Mouse (Mus musculus) T-helper 1 cell (primary cell): ENCODE measurements around the gene Phb2.

ENCODE experiments used
- in situ Hi-C: fragments of 300-600 bp; cut with MboI, MseI; formaldehyde crosslinking; loops from one replicate; pipeline ENCODE4 v1.15.1; 2025; ENCODE audit warnings: high pct_unique_total_duplicates

Gene Phb2

DNA sequence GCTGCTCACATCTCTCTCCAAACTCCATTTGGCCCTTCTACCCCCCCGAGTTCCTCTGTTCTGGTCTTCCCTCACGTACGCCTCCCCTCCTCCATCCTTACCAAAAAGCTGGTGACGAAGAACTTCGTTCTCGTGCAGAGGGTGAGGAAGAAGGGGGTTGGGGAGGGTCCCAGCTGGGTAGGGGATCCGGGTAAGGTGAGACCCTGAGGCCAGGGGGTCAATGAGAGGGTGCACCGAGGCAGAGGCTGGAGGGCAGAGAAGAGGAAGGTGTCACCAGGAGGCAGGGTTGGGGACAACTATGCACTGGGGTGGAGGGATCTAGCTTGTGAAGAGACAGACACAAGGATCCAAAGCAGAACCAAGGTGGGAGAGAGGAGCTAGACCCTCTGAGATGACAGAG, 31.5 kb downstream of the Phb2 start:
- in situ Hi-C loops = no loop called here

DNA sequence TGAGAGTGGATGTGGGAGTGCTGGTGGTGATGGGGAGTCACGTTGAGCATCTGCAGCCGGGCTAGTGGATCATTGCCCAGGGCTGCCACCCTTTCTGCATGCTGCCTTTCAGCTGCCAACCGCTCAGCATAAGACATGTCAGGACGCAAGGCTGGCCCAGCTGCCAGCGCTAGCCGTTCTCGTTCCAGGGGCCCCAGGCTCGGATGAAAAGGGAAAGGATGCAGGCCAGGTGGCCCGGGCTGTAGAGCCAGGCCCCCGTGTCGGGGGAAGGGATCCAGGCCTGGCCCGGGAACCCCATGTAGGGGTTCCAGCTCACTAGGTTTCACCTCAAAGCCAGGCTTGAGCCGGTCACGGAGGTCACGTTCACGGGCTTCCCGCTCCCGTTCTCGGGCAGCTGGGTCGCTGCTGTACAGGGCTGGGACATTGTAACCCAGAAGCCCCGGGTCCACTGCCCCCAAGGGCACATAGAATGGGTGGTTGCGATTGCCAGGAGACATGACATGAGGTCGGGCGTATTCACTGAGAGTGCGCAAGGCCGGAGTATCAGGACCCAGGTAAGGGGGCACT, 32.7 kb downstream of the Phb2 start:
- in situ Hi-C loops = no loop called here

DNA sequence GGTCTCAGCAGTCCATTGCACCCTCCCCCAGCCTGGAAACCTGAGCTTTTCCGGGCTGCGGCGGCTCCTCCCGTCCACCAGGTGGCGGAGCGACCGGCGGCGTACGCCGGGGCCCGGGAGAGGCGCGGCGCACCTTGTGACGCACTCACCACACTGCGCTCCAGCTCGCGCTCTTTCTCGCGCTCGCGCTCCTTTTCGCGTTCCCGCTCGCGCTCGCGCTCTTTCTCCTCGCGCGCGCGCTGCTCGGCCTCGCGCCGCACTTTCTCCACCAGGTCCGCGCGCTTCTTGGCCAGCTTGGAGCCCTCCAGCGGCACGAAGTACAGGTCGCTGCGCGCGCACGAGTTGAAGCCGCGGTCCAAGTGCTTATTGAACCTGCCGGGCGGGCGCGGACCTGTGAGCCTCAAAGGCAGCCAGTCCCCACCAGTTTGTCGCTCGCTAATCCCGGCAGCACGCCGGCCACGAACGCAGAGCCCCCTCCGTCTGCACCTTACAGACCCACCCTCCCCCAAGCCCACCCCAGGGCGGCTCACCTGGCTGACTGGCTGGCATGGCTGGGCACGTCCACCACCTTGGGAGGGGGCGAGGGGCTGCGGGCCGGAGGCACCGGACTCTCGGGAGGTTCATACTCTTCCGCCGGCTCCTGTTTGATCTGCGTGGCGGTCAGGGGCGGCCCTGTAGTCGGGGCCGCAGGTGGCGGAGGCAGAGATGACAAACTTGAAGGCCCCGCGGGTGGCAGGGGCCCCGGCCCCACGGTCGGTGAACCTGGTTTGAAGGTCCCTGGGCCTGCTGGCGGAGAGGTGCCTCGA, 33.6 kb downstream of the Phb2 start:
- in situ Hi-C loops = no loop called here

DNA sequence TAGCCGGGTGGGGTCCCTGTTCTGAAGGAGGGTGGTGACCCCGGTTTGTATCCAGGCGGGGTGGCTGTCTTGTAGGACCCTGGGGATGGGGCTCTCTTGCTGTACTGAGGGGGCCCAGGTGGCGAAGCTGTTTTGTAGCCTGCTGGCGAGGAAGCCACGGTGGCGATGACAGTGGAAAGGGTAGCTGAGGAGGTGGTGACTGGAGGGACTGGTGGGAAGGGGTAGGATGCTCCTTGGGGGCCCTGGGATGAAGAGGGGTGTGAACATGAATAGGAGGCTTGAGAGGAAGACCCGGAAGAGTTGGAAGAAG, 34.1 kb downstream of the Phb2 start:
- in situ Hi-C loops = no loop called here

DNA sequence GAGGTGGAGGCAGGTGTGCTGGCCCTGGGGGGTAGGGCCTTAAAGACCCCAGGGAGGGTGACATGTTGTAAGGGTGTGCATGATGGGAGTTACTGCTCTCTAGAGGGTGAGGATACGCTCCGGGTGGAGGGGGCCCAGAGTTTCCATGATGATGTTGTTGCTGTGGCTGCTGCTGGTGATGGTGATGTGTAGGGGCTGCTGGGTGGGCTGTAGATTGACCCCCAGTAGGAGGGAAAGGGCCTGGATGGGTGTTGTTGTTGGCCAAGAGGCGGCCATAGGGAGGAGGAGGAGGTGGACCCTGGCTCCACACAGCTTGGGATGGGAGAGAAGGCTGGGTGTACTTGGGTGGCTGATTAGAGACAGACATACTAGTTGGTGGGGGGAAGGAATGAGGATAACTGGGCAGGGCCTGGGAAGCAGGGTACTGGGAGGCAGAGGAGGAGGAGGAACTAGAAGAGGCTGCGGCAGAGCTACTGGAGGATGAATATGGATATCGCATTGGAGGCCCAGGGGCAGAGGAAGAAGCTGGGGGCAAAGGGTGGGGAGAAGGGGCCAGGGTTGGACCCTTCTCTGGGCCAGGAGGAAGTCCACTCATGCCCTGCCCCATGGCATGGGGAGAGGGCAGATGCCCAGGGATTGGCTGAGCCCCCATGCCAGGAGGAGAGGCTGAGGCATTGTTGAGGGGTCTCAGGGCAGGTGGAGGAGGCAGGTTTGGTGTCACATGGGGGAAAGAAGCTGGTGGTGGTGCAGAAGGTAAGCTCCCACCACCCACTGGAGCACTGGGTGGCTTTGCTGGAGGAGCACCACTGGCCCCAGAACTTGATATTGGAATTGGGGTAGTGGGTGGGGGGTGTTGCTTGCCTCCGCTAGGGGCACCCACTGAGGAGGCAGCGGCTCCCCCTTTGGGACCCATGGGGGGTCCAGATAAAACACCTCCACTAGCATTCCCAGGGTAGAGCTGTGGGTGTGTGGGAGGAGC, 34.8 kb downstream of the Phb2 start:
- in situ Hi-C loops = no loop called here

DNA sequence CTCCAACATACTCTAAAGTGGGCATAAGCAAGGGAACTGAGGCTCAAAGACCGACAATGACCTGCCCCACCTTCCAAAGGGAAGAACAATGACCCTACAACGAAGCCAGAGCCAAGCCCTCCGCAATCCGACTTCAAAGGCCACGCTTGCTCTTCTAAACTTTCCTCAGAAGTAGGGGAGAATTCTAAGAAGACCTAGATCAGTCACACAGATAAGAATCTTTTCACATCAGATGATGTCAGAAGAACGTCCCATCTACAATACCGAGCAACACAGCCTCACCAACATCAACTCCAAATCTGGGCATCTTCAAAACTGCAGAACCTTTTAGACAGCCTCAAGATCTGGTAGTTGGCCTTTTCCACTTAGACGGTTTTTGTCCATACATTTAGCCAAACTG, 38.3 kb downstream of the Phb2 start:
- in situ Hi-C loops = no loop called here

DNA sequence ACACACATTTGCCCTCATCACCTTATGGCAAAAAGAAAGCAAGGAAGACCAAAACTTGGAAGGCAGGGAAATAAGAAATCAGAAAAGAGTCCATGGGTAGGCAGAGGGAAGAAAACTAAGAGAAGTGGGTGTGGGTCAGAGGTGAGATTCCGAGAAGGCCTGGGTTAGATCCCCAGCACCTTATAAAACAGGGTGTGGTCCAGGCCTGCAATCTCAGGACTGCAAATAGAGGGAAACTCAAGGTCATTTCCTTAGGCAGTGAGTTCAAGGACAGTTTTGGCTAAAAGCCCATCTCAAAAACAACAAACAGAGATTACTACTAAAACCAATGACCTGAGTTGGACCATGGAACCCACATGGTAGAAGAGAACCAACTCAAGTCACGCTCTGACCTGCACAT, 41.7 kb downstream of the Phb2 start:
- in situ Hi-C loops = no loop called here

DNA sequence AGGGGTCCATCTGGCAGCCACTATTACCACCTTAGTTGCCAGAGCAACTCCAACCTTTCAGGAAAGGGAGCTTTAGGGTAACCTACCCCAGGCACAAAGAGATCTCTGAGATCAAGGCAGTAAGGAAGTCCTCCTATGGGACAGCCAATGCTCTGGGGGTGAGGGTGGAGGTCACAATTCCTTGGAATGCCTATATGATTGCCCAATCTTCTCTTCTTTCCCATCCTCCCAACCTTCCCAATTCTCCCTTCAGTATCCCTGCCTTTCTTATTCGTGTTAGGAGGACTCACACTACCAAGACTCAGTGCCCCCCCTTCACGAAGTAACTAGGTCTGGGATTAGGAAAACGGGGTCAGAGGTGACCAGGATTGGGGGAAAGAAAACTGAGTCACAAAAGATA, 43.2 kb downstream of the Phb2 start:
- in situ Hi-C loops = no loop called here

DNA sequence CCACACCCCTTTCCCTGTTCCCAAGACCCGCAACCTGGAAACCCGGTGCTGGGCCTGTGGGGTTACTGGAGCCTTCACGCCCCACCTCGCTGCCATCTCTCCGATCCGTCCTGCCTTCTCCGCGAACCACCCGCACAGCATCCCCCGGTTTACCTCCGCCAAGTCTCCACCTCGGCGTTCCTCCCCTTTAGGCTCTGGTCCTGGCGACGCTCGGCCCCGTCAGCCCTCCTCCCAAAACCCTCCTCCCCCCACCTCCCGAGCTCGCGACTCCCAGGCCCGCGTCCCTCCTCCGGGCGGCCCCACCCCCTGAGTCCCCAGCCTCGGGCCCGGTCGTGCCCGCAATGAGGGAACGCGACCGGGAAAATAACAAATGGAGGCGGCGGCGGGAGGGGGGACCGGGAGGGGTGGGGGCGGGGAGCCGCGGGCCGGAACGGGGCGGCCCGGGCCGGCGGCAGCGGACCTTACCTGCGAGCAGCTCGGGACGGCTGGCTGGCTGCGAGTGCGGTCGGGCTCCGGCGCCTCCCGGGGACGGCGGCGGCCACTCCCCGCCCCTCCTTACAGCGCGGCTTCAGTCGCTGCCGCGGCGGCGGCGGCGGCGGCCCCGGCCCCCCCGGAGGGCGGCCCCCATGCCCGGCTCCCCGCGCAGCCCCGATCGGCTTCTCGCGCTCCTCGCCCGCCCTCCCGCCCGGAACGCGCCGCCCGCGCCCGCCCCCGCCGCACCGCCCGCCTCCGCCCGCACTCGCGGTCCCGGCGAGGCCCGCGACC, 43.9 kb downstream of the Phb2 start, which contains the start of the genes Gm45234 and Atn1:
Gm45234 (minus strand) TSS at position 191 of the 765 bp plus-strand sequence.
Atn1 (minus strand) TSS at position 694 of the 765 bp plus-strand sequence.
- in situ Hi-C loops = no loop called here

DNA sequence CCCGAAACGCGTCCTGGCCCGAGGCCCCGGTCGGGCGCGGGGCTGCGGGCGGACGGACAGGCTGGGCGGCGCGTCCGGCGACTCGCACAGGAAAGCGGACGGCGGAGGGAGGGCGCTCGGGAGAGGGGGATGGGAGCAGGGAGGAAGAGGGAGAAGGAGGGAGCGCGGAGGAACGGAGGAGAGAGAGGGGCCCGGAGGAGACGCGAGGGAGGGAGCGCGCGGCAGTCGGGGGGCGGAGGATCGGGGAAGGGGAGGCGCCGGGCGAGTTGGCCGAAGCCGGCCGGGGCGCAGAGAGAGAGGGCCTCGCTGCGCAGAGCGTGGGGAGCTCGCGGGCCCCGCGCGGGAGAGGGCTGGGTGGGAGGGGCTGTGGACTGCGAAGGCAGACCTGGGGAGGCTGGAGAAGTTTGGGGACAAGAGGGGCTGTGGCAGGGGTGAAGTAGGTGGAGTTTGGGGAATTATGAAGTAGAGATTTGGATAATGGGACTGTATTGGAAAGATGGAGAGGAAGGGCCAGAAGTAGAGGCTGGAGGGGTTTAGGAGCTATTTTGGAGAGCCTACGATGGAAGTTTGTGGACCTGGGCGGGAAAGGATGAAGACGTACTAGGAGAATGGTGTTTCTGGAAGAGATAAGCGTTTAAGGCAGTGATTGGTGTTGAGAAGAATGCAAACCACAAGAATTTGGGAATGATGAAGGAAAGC, 44.7 kb downstream of the Phb2 start:
- in situ Hi-C loops = no loop called here

DNA sequence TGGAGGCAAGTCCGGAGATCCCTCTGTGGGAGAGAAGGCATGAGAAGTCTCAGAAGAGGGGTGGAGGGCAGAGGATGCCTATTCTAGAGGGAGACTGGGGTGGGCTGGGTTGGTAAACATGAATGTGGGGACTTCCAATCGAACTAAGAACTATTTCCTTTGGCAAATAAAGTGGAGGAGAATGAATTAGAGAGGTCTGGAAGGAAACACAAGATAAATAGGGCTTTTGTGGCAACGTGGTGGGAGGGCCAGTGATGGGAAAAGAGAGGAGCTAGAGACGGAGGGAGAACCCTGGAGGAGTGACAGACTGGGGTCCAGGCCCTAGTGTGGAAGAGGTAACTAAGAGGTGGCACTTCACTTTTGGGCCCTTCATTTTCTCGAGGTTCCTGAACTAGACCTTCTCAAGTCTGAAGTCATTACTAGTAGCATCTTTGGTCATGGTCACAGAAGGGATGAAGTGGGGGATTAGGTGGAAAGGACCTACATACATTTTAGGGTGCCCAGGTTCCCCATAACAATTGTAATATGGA, 45.3 kb downstream of the Phb2 start:
- in situ Hi-C loops = no loop called here

DNA sequence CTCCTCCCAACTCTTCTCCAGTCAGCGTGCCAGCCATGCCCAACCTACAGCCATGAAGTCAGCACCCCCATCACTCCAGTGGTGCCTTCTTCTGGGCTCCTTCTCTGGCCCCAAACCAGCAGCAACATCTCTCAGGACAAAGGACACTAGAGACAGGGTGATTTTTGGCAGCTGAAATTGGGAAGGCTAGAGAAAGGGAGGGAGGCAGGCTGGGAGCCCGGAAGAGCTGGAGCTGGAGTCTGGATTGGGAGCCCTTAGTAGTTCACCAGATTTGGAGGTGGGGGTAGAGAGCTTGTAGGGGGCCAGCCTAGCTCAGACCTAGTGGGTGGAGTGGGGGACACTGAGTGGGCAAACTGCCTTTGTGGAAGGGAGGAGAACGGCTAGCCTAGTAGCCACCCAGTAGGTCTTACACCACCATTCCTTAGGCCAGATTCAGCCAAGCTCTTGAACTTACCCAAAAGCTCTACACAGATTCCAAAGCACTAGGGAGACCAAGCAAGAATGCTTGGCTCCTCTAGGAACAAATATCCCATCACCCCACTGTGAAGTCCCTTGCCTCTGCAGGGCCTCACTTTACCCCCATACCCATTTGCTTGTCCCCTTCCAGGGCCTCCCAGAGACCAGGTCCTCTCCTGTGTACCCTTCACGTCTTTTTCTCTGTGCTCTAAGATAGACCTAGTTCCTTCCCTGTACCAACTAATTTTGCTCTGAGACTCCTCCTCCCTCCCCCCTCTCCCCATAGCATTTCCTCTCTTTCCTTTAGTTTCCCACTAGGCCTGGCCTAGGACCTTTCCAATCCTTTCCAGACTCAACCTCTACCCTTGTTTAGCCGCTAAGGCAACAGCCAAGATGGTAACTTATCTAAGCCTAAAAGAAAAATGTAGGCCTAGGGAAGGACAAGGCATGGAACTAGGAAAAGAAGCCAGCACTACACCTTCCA, 46.0 kb downstream of the Phb2 start:
- in situ Hi-C loops = no loop called here

DNA sequence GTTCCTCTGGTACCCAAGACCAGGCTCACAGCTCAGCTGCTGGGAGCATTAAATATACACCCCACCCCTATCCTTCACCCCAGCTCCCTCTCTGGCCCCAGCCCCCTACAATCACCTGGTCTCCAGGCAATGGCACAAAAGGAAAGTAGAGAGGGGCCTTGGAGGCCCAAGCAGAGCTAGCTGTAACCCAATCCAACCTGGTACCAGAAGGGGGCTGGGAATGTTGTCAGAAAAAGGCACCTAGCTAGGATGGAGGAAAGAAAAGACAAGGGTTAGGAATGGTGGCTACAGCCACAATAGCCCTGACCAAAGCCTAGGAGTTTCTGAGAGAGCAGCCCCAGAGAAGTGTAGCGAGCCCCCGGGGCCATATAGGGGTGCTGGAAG, 46.7 kb downstream of the Phb2 start:
- in situ Hi-C loops = no loop called here

DNA sequence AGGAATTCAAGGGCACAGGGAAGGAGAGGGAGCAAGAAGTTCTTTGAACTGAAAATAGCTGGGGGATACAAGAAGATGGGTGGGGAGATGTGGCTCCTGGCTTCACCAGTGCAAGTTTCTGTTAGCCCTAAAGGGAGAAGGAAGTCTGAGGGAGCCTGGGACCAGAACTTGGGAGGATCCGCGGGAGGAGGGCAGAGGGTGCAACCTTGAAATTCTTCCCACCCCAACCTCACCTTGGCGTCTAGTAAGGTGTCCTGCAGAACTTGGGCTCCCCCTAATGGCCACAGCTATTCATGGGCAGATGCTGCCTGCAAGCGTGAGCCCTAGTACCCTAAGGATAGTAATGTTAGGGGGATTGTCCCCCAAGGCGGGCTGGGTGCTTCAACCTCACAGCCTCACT, 47.1 kb downstream of the Phb2 start:
- in situ Hi-C loops = no loop called here

DNA sequence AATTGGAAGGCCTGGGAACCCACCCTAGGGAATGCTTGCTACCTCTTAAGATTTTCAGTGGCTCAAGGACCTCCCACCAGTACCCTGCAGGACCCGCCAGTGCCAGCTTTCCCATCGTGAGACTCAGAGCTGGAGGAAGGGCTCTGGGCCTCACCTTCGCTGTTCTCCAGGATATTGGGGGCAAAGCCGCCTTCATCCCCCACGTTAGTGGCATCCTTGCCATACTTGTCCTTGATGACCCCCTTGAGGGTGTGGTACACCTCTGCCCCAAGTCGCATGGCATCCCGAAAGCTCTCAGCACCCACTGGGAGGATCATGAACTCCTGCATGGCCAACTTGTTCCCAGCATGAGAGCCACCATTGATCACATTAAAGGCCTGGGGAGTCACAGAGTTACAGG, 53.8 kb downstream of the Phb2 start:
- in situ Hi-C loops = loop anchor here (10.0 kb wide), 1 partner anchor 261 kb away; no protein-coding TSS in a partner anchor
